Mouse (Mus musculus): Measurements from ENCODE around the gene Dnah11. TPM values are rescaled to one million over a fixed set of nuclear protein-coding genes. Genes with fewer than 3 reads are reported as not detected.

Gene Dnah11
- polyA plus RNA-seq, 1 experiment from 2014 or later: 0.19 TPM

- Histone ChIP-seq H3K4me3 (ENCODE audit: low read depth, low read length) (no peak overlapping the region), H3K4me1 (ENCODE audit: control insufficient read depth, insufficient read depth, low read length) (no peaks in the 10 kb centered on the region), H3K9ac (ENCODE audit: low read depth, low read length) (no peak overlapping the region), H3K4me2 (ENCODE audit: low read length) (no peak overlapping the region), H3K27me3 (ENCODE audit: control insufficient read depth, insufficient read depth, low read depth, low read length) (no peaks in the 10 kb centered on the region), H3K27ac (ENCODE audit: low read length) (no peak overlapping the region), H3K9me3 (replicated peaks; ENCODE audit: control insufficient read depth, low read length, poor library complexity, severe bottlenecking) (no peaks in the 10 kb centered on the region), H3K36me3 (ENCODE audit: control insufficient read depth, insufficient read depth, low read length) (no peaks in the 10 kb centered on the region)
- ATAC-seq: no peak
- WGBS: 85% methylated on average over 1 of the region's 1 CpGs
Observed at GRCm38 (mm10) chr12:118034990-118035389, 163.9 kb downstream of the Dnah11 start.

- whole genome bisulfite sequencing: 86% methylated on average over 4 of the region's 4 CpGs
- no peak overlapping the region for H3K27ac ChIP-seq (ENCODE audit: low read length)
- no peaks in the 10 kb centered on the region for H3K4me1 ChIP-seq (ENCODE audit: control insufficient read depth, insufficient read depth, low read length)
- H3K9me3 ChIP-seq (replicated peaks; ENCODE audit: control insufficient read depth, low read length, poor library complexity, severe bottlenecking): no peaks in the 10 kb centered on the region
- H3K9ac ChIP-seq (ENCODE audit: low read depth, low read length): no peak overlapping the region
- no peak overlapping the region for H3K4me3 ChIP-seq (ENCODE audit: low read depth, low read length)
- no peaks in the 10 kb centered on the region for H3K27me3 ChIP-seq (ENCODE audit: control insufficient read depth, insufficient read depth, low read depth, low read length)
- ATAC-seq: no peak
- H3K4me2 ChIP-seq (ENCODE audit: low read length): no peak overlapping the region
- H3K36me3 ChIP-seq (ENCODE audit: control insufficient read depth, insufficient read depth, low read length): no peaks in the 10 kb centered on the region
Observed at GRCm38 (mm10) chr12:118025771-118026170, 173.1 kb downstream of the Dnah11 start.

- no peaks in the 10 kb centered on the region for H3K36me3 ChIP-seq (ENCODE audit: control insufficient read depth, insufficient read depth, low read length)
- ATAC-seq: no peak
- H3K4me3 ChIP-seq (ENCODE audit: low read depth, low read length): no peak overlapping the region
- no peak overlapping the region for H3K9ac ChIP-seq (ENCODE audit: low read depth, low read length)
- H3K9me3 ChIP-seq (replicated peaks; ENCODE audit: control insufficient read depth, low read length, poor library complexity, severe bottlenecking): no peaks in the 10 kb centered on the region
- WGBS: 93% methylated on average over 6 of the region's 6 CpGs
- no peaks in the 10 kb centered on the region for H3K4me1 ChIP-seq (ENCODE audit: control insufficient read depth, insufficient read depth, low read length)
- H3K27ac ChIP-seq (ENCODE audit: low read length): no peak overlapping the region
- H3K27me3 ChIP-seq (ENCODE audit: control insufficient read depth, insufficient read depth, low read depth, low read length): no peaks in the 10 kb centered on the region
- no peak overlapping the region for H3K4me2 ChIP-seq (ENCODE audit: low read length)
Observed at GRCm38 (mm10) chr12:118018936-118019335, 179.9 kb downstream of the Dnah11 start.

GRCm38 (mm10) chr12:118013872-118014271 lies 185.0 kb downstream of the Dnah11 start:
- ATAC-seq: no peak
- Histone ChIP-seq H3K9ac (ENCODE audit: low read depth, low read length) (no peak overlapping the region), H3K9me3 (replicated peaks; ENCODE audit: control insufficient read depth, low read length, poor library complexity, severe bottlenecking) (no peaks in the 10 kb centered on the region), H3K4me3 (ENCODE audit: low read depth, low read length) (no peak overlapping the region), H3K27me3 (ENCODE audit: control insufficient read depth, insufficient read depth, low read depth, low read length) (no peaks in the 10 kb centered on the region), H3K36me3 (ENCODE audit: control insufficient read depth, insufficient read depth, low read length) (no peaks in the 10 kb centered on the region), H3K4me1 (ENCODE audit: control insufficient read depth, insufficient read depth, low read length) (no peaks in the 10 kb centered on the region), H3K27ac (ENCODE audit: low read length) (no peak overlapping the region), H3K4me2 (ENCODE audit: low read length) (no peak overlapping the region)
- 93% methylated on average over 3 of the region's 3 CpGs for WGBS

GRCm38 (mm10) chr12:118011921-118012320 lies 186.9 kb downstream of the Dnah11 start:
- no peaks in the 10 kb centered on the region for H3K27me3 ChIP-seq (ENCODE audit: control insufficient read depth, insufficient read depth, low read depth, low read length)
- ATAC-seq: no peak
- H3K9ac ChIP-seq (ENCODE audit: low read depth, low read length): no peak overlapping the region

GRCm38 (mm10) chr12:117994938-117995337 lies 203.9 kb downstream of the Dnah11 start:
- Histone ChIP-seq H3K4me1 (ENCODE audit: control insufficient read depth, insufficient read depth, low read length) (no peaks in the 10 kb centered on the region), H3K36me3 (ENCODE audit: control insufficient read depth, insufficient read depth, low read length) (no peaks in the 10 kb centered on the region), H3K4me3 (ENCODE audit: low read depth, low read length) (no peak overlapping the region), H3K27ac (ENCODE audit: low read length) (no peak overlapping the region), H3K9ac (ENCODE audit: low read depth, low read length) (no peak overlapping the region), H3K27me3 (ENCODE audit: control insufficient read depth, insufficient read depth, low read depth, low read length) (peaks cover 25% of the 10 kb centered on the region), H3K9me3 (replicated peaks; ENCODE audit: control insufficient read depth, low read length, poor library complexity, severe bottlenecking) (no peaks in the 10 kb centered on the region), H3K4me2 (ENCODE audit: low read length) (no peak overlapping the region)
- no peak for ATAC-seq
- WGBS: 43% methylated on average over 9 of the region's 9 CpGs

More at GRCm38 (mm10) chr12:118011921-118012320, 186.9 kb downstream of the Dnah11 start:
- H3K4me1 ChIP-seq (ENCODE audit: control insufficient read depth, insufficient read depth, low read length): no peaks in the 10 kb centered on the region
- no peaks in the 10 kb centered on the region for H3K36me3 ChIP-seq (ENCODE audit: control insufficient read depth, insufficient read depth, low read length)
- 87% methylated on average over 8 of the region's 8 CpGs for WGBS
- no peak overlapping the region for H3K4me2 ChIP-seq (ENCODE audit: low read length)
- no peak overlapping the region for H3K27ac ChIP-seq (ENCODE audit: low read length)
- H3K4me3 ChIP-seq (ENCODE audit: low read depth, low read length): no peak overlapping the region
- H3K9me3 ChIP-seq (replicated peaks; ENCODE audit: control insufficient read depth, low read length, poor library complexity, severe bottlenecking): no peaks in the 10 kb centered on the region

GRCm38 (mm10) chr12:117993499-117993898 lies 205.3 kb downstream of the Dnah11 start:
- no peak overlapping the region for H3K4me2 ChIP-seq (ENCODE audit: low read length)
- ATAC-seq: peak; percentile 98
- peaks cover 27% of the 10 kb centered on the region for H3K27me3 ChIP-seq (ENCODE audit: control insufficient read depth, insufficient read depth, low read depth, low read length)
- no peak overlapping the region for H3K4me3 ChIP-seq (ENCODE audit: low read depth, low read length)
- H3K4me1 ChIP-seq (ENCODE audit: control insufficient read depth, insufficient read depth, low read length): peaks cover 12% of the 10 kb centered on the region
- WGBS: 0% methylated on average over 7 of the region's 7 CpGs
- H3K9ac ChIP-seq (ENCODE audit: low read depth, low read length): no peak overlapping the region
- no peaks in the 10 kb centered on the region for H3K36me3 ChIP-seq (ENCODE audit: control insufficient read depth, insufficient read depth, low read length)
- no peak overlapping the region for H3K27ac ChIP-seq (ENCODE audit: low read length)
- no peaks in the 10 kb centered on the region for H3K9me3 ChIP-seq (replicated peaks; ENCODE audit: control insufficient read depth, low read length, poor library complexity, severe bottlenecking)

- peaks cover 22% of the 10 kb centered on the region for H3K27me3 ChIP-seq (ENCODE audit: control insufficient read depth, insufficient read depth, low read depth, low read length)
- H3K27ac ChIP-seq (ENCODE audit: low read length): no peak overlapping the region; the same call in 1 of the 2 replicates
- no peaks in the 10 kb centered on the region for H3K36me3 ChIP-seq (ENCODE audit: control insufficient read depth, insufficient read depth, low read length)
- H3K4me1 ChIP-seq (ENCODE audit: control insufficient read depth, insufficient read depth, low read length): peaks cover 12% of the 10 kb centered on the region
- no peak overlapping the region for H3K9ac ChIP-seq (ENCODE audit: low read depth, low read length)
- H3K4me2 ChIP-seq (ENCODE audit: low read length): peak overlapping the region; percentile 38; the same call in 1 of the 2 replicates
- peak; percentile 57; the same call in 1 of the 2 replicates for ATAC-seq
- no peak overlapping the region for H3K4me3 ChIP-seq (ENCODE audit: low read depth, low read length)
- H3K9me3 ChIP-seq (replicated peaks; ENCODE audit: control insufficient read depth, low read length, poor library complexity, severe bottlenecking): no peaks in the 10 kb centered on the region
- WGBS: 6% methylated on average over 11 of the region's 11 CpGs
Observed at GRCm38 (mm10) chr12:117989018-117989828, 209.6 kb downstream of the Dnah11 start.

GRCm38 (mm10) chr12:117980315-117980714 lies 218.5 kb downstream of the Dnah11 start:
- Histone ChIP-seq H3K9me3 (replicated peaks; ENCODE audit: control insufficient read depth, low read length, poor library complexity, severe bottlenecking) (no peaks in the 10 kb centered on the region), H3K9ac (ENCODE audit: low read depth, low read length) (no peak overlapping the region), H3K4me3 (ENCODE audit: low read depth, low read length) (no peak overlapping the region), H3K36me3 (ENCODE audit: control insufficient read depth, insufficient read depth, low read length) (no peaks in the 10 kb centered on the region), H3K27me3 (ENCODE audit: control insufficient read depth, insufficient read depth, low read depth, low read length) (no peaks in the 10 kb centered on the region), H3K4me1 (ENCODE audit: control insufficient read depth, insufficient read depth, low read length) (no peaks in the 10 kb centered on the region), H3K4me2 (ENCODE audit: low read length) (no peak overlapping the region), H3K27ac (ENCODE audit: low read length) (no peak overlapping the region)
- 80% methylated on average over 3 of the region's 3 CpGs for WGBS
- ATAC-seq: no peak

Data from midbrain, embryonic 16.5 days (tissue).